Mouse (Mus musculus) liver, adult 2 months (tissue): Measurements from ENCODE around the gene Kif6. TPM values are rescaled to one million over a fixed set of nuclear protein-coding genes. Genes with fewer than 3 reads are reported as not detected.

Experiments
- DNase-seq: peaks from one replicate; pipeline ENCODE4 v3.0.0-alpha.2; 2011; ENCODE audit warnings: low read depth, low spot score; ENCODE audit errors: extremely low read depth
- H3K27ac ChIP-seq: fragments of 200-500 bp; replicated peaks from 2 replicates; pipeline ENCODE4 v1.5.1; 2012; ENCODE audit warnings: low read depth, mild to moderate bottlenecking, control low read depth, inconsistent platforms, low read length; ENCODE audit not compliant: insufficient read depth
- H3K27me3 ChIP-seq: fragments of 200-500 bp; 2 replicates; pipeline ENCODE4 v1.6.1; 2012; ENCODE audit warnings: mild to moderate bottlenecking, moderate library complexity, low read length, inconsistent platforms; ENCODE audit not compliant: control insufficient read depth, insufficient read depth
- H3K36me3 ChIP-seq: fragments of 200-500 bp; 2 replicates; pipeline ENCODE4 v1.6.1; 2012; ENCODE audit warnings: low read length, inconsistent platforms; ENCODE audit not compliant: control insufficient read depth, insufficient read depth
- H3K4me1 ChIP-seq: fragments of 200-500 bp; 2 replicates; pipeline ENCODE4 v1.6.1; 2011; ENCODE audit warnings: low read length; ENCODE audit not compliant: control insufficient read depth, insufficient read depth
- H3K4me3 ChIP-seq: fragments of 200-500 bp; 2 replicates; pipeline ENCODE4 v1.5.1; 2011; ENCODE audit warnings: low read depth, mild to moderate bottlenecking, control low read depth, low read length, moderate library complexity; ENCODE audit not compliant: insufficient read depth
- H3K79me2 ChIP-seq: fragments of 200-500 bp; 2 replicates; pipeline ENCODE4 v1.6.1; 2012; ENCODE audit warnings: inconsistent platforms, mild to moderate bottlenecking, low read length, moderate library complexity; ENCODE audit not compliant: control insufficient read depth, insufficient read depth
- H3K9ac ChIP-seq: fragments of 200-500 bp; 2 replicates; pipeline ENCODE4 v1.6.1; 2012; ENCODE audit warnings: low read depth, mild to moderate bottlenecking, control low read depth, inconsistent platforms, low read length
- CTCF ChIP-seq: fragments of 200-500 bp; IDR thresholded peaks from 2 replicates; pipeline ENCODE4 v1.5.1; 2011; ENCODE audit warnings: low read depth, low read length, control low read depth
- POLR2A ChIP-seq: fragments of 200-500 bp; IDR thresholded peaks from 2 replicates; pipeline ENCODE4 v1.6.1; 2011; ENCODE audit warnings: low read length, control low read depth; ENCODE audit not compliant: insufficient read depth; ENCODE audit errors: extremely low read depth
- WGBS: fragments of 180-500 bp; shearing (Covaris S2); methylation state at CpG from one replicate; pipeline ENCODE4 v1.1.7; 2018; 5-methylcytosine and 5-hydroxymethylcytosine counted together
- polyA plus RNA-seq: library from polyadenylated mRNA; depleted of rRNA; stranded (reverse); fragments of >200 nt; gene quantifications from 2 replicates; pipeline ENCODE4 v1.2.3, GENCODE M21; 2012
- total RNA-seq: library from RNA; depleted of rRNA; stranded (reverse); fragments of >200 nt; gene quantifications from 2 replicates; pipeline ENCODE4 v1.2.3, GENCODE M21; 2014

The Kif6 gene
- total and polyA plus RNA-seq, 2 experiments = not detected

- no peak for DNase-seq
- Histone ChIP-seq H3K79me2 (no peaks in the 10 kb centered on the region), H3K36me3 (no peaks in the 10 kb centered on the region), H3K27ac (no peak overlapping the region), H3K9ac (no peak overlapping the region), H3K4me1 (no peaks in the 10 kb centered on the region), H3K27me3 (no peaks in the 10 kb centered on the region), H3K4me3 (no peak overlapping the region)
- 86% methylated on average over 5 of the region's 5 CpGs for WGBS
- TF ChIP-seq CTCF = no peak
- no peak for TF ChIP-seq POLR2A
Measured at GRCm38 (mm10) chr17:49666728-49667127, 51.8 kb downstream of the Kif6 start.

GRCm38 (mm10) chr17:49668296-49668695, 53.4 kb downstream of the Kif6 start:
- no peak for TF ChIP-seq POLR2A
- TF ChIP-seq CTCF = no peak
- no peak overlapping the region for H3K27ac ChIP-seq
- H3K9ac ChIP-seq = no peak overlapping the region
- 76% methylated on average over 6 of the region's 6 CpGs for WGBS
- H3K4me3 ChIP-seq = no peak overlapping the region
- H3K36me3 ChIP-seq = no peaks in the 10 kb centered on the region
- H3K27me3 ChIP-seq = no peaks in the 10 kb centered on the region
- H3K79me2 ChIP-seq = no peaks in the 10 kb centered on the region
- DNase-seq = no peak
- H3K4me1 ChIP-seq = no peaks in the 10 kb centered on the region

GRCm38 (mm10) chr17:49671921-49672339, 57.0 kb downstream of the Kif6 start:
- Histone ChIP-seq H3K4me3 (no peak overlapping the region), H3K36me3 (no peaks in the 10 kb centered on the region), H3K9ac (no peak overlapping the region), H3K79me2 (no peaks in the 10 kb centered on the region), H3K27ac (no peak overlapping the region), H3K27me3 (no peaks in the 10 kb centered on the region), H3K4me1 (no peaks in the 10 kb centered on the region)
- TF ChIP-seq CTCF = no peak
- no peak for TF ChIP-seq POLR2A
- WGBS = 74% methylated on average over 6 of the region's 6 CpGs
- peak; percentile 2 for DNase-seq

GRCm38 (mm10) chr17:49672421-49672820, 57.5 kb downstream of the Kif6 start:
- H3K4me1 ChIP-seq = no peaks in the 10 kb centered on the region
- H3K36me3 ChIP-seq = no peaks in the 10 kb centered on the region
- no peak overlapping the region for H3K27ac ChIP-seq
- 78% methylated on average over 5 of the region's 5 CpGs for WGBS
- no peak overlapping the region for H3K9ac ChIP-seq
- TF ChIP-seq POLR2A = no peak
- no peak for TF ChIP-seq CTCF
- H3K79me2 ChIP-seq = no peaks in the 10 kb centered on the region
- no peak for DNase-seq
- H3K4me3 ChIP-seq = no peak overlapping the region
- H3K27me3 ChIP-seq = no peaks in the 10 kb centered on the region

- DNase-seq = no peak
- Histone ChIP-seq H3K4me1 (no peaks in the 10 kb centered on the region), H3K36me3 (no peaks in the 10 kb centered on the region), H3K27ac (no peak overlapping the region), H3K27me3 (no peaks in the 10 kb centered on the region), H3K79me2 (no peaks in the 10 kb centered on the region), H3K4me3 (no peak overlapping the region), H3K9ac (no peak overlapping the region)
- WGBS = 76% methylated on average over 4 of the region's 4 CpGs
- TF ChIP-seq CTCF (no peak), POLR2A (no peak)
Measured at GRCm38 (mm10) chr17:49675629-49676028, 60.7 kb downstream of the Kif6 start.

GRCm38 (mm10) chr17:49681410-49681809, 66.5 kb downstream of the Kif6 start:
- Histone ChIP-seq H3K27ac (no peak overlapping the region), H3K36me3 (no peaks in the 10 kb centered on the region), H3K4me1 (no peaks in the 10 kb centered on the region), H3K4me3 (no peak overlapping the region), H3K27me3 (no peaks in the 10 kb centered on the region), H3K79me2 (no peaks in the 10 kb centered on the region), H3K9ac (no peak overlapping the region)
- DNase-seq = no peak
- TF ChIP-seq CTCF (no peak), POLR2A (no peak)
- WGBS = 83% methylated on average over 8 of the region's 8 CpGs
